Mouse (Mus musculus): ENCODE results near the gene Atp5g1.

The Atp5g1 gene

DNA sequence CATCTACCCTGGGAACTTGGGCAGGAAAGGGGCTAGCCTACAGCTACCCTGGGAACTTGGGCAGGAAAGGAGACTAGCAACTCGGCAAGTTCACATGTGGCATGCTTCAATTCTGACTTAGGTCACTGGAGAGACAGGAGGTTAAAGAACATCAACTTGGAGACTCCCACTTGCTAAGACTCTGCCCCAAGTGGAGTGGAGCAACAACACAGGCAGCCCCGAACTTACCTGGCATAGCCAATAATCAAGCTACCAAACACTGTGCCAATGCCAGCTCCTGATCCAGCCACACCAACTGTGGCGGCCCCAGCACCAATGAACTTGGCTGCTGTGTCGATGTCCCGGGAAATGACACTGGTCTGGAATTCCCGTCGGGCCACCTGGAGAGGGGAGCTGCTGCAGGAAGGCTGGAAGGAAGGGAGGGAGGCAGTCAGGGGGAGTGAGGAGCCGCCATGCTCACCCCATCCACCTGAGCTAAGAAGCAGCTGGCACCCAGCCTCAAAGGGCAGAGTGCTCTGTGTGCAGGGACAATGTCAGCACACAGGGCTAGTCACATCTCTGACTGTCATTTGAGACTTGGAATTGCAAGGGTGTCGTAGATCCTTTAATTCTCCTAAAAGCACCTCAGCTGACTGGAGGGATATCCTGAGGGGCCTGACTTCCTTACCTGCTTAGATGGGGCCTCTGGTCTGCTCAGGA is 2.0 kb downstream of the Atp5g1 start:
- DNase-seq (ENCODE audit: low spot score in 2 of 2) = no peak

GRCm38 (mm10) chr11:96071013-96071412 is 4.5 kb downstream of the Atp5g1 start:
- DNase-seq (ENCODE audit: low spot score in 2 of 2) = no peak

GRCm38 (mm10) chr11:96070353-96070752 is 5.1 kb downstream of the Atp5g1 start:
- no peak for DNase-seq (ENCODE audit: low spot score in 2 of 2)

DNA sequence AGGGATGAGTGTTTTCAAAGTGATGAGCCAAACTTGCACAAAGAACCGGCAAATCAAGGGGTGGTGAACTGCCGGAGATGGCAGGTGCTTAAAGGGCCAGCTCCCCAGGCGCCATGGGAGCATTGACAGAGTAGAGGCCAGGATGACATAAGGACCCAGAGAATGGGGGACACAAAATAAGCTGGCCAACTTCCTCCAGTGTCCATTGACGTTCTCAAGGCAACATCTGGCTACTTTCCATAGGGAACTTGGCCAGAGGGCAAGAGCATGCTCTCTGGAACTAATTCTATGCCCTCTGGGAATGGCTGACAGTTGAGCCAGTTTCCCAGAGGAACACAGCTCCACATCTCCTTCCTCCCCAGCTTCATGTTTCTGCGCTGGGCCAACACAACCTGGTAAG is 7.2 kb downstream of the Atp5g1 start:
- DNase-seq (ENCODE audit: low spot score in 2 of 2) = no peak

GRCm38 (mm10) chr11:96065215-96065911 is 10.1 kb downstream of the Atp5g1 start, which contains the start of gene Ube2z:
Gene Ube2z (minus strand): TSS chr11:96065388.
- peak; percentile 97 for DNase-seq (ENCODE audit: low spot score in 2 of 2)

GRCm38 (mm10) chr11:96064521-96065214 is 10.8 kb downstream of the Atp5g1 start:
- peak; percentile 65 for DNase-seq (ENCODE audit: low spot score in 2 of 2)

DNA sequence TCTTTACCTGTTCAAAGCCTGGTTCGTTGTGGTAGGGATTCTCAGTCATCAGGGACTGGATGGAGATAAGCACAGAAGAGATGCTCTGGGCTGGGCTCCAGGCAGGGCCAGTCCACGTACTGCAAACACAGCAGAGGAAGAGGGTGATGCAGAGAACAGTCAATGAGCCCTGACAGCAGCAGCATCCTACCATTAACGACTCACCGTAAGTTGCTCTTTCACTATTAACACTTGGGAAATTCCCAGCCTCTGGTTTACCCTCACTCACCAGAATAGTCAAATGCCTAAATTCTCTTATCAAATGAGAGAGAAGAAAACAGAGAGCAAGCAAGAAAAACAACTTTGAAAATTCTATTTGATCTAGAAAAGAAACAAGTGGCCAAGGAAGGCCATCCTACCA is 17.2 kb downstream of the Atp5g1 start:
- no peak for DNase-seq (ENCODE audit: low spot score in 2 of 2)

- no peak for DNase-seq (ENCODE audit: low spot score in 2 of 2)
Observed at GRCm38 (mm10) chr11:96050854-96051253, 24.6 kb downstream of the Atp5g1 start.

GRCm38 (mm10) chr11:96049939-96050338 is 25.5 kb downstream of the Atp5g1 start:
- DNase-seq (ENCODE audit: low spot score in 2 of 2) = no peak

GRCm38 (mm10) chr11:96047469-96048373 is 27.7 kb downstream of the Atp5g1 start:
- peak; percentile 7 to 13 for DNase-seq (ENCODE audit: low spot score in 2 of 2)

- no peak for DNase-seq (ENCODE audit: low spot score in 2 of 2)
Observed at GRCm38 (mm10) chr11:96046793-96047192, 28.7 kb downstream of the Atp5g1 start.

- no peak for DNase-seq (ENCODE audit: low spot score in 2 of 2)
Observed at GRCm38 (mm10) chr11:96046028-96046427, 29.4 kb downstream of the Atp5g1 start.

GRCm38 (mm10) chr11:96044803-96045567 is 30.5 kb downstream of the Atp5g1 start:
- no peak for DNase-seq (ENCODE audit: low spot score in 2 of 2)

- DNase-seq (ENCODE audit: low spot score in 2 of 2) = no peak
Observed at GRCm38 (mm10) chr11:96038560-96038959, 36.9 kb downstream of the Atp5g1 start.

DNA sequence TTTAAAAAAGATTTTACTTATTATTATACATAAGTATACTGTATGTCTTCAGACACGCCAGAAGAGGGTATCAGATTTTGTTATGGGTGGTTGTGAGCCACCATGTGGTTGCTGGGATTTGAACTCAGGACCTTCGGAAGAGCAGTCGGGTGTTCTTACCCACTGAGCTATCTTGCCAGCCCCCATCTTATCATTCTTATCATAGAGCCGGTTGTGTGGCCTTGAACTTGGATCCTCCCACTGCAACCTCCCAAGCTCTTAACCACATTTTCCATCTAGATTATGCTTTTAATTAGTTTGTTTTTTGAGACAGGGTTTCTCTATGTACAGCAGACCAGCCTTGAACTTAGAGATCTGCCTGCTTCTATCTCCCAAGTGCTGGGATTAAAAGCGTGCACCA is 38.0 kb downstream of the Atp5g1 start:
- no peak for DNase-seq (ENCODE audit: low spot score in 2 of 2)

DNA sequence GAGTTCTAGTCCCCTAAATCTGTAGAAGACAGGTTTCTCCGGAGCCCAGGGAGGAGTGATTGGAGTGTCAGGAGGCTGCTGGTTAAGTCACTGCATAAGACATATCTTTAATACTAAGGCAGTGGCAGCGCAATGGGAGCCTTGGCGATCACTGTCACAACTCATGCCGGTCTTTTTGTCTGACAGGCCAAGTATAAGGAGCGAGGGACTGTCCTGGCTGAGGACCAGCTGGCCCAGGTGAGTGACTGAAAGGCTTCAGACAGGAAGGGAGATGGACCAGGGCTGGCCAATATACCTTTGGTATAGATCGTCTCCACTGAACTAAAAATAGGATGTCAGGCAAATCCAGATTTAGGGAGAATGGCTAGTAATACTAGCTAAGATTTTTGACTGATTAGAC is 40.3 kb downstream of the Atp5g1 start:
- DNase-seq (ENCODE audit: low spot score in 2 of 2) = no peak

- peak; percentile 92 to 93 for DNase-seq (ENCODE audit: low spot score in 2 of 2)
Observed at GRCm38 (mm10) chr11:96034596-96035052, 40.8 kb downstream of the Atp5g1 start, which contains the start of gene Snf8. Gene Snf8 (plus strand): TSS chr11:96034885.

DNA sequence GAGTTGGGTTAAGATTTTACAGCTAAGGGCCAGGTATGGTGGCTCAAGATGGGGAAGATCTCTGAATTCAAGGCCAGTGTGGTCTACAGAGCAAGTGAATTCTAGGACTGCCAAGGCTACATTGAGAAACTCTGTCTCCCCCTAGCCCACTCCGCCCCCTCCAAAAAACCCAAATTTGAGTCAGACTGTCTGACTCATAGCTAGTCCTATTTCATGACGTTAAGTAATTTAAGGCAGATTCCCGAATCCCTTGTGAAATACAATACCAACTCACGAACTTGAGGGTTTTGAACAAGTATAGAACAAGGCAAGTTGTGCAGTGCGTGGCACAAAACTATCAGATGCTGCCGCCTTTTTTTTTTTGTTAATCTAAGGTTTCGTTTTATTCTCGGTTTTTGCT is 41.4 kb downstream of the Atp5g1 start:
- no peak for DNase-seq (ENCODE audit: low spot score in 2 of 2)

- no peak for DNase-seq (ENCODE audit: low spot score in 2 of 2)
Observed at GRCm38 (mm10) chr11:96033264-96033663, 42.2 kb downstream of the Atp5g1 start.

DNA sequence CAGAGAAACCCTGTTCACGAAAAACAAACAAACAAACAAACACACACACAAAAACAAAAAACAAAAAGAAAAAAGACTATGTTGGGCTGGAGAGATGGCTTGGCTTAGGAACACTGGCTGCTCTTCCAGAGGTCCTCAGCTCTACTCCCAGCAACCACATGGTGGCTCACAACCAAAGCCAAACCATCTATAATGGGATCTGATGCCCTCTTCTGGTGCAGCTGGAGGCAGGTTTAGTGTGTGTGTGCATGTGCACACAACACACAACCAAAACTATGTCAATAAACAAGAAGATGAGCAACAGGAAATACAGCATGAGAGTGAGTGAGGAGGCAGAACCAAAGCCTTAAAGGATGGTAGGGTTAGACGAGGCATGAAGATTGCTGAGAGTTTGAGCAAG is 43.8 kb downstream of the Atp5g1 start:
- DNase-seq (ENCODE audit: low spot score in 2 of 2) = no peak

- no peak for DNase-seq (ENCODE audit: low spot score in 2 of 2)
Observed at GRCm38 (mm10) chr11:96030571-96030970, 44.9 kb downstream of the Atp5g1 start.
